Mouse (Mus musculus): ENCODE measurements at regions not wholly inside any gene's neighbourhood (a gene's known extent, or its start where the extent isn't known, plus 50 kb on each side); places are given as distances from the start of the nearest gene placed in this dataset.

DNA sequence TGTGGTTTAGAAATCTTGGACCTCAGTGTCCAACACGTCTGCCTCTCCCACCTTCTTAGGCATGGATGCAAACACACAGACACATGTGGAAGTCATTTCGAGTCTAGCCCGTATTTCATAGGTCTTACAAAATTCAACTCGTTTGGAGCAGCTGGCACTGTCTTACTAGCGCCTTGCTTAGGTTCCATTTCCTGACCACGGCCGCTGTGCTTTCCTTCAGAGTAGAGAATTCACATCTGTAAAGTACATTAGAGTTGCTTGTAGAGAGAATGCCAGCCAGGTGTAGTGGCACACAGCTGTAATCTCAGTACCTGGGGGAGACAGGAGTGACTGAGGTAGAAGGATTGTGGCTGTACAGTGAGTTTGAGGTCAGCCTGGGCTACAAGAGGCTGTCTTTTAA, 346.6 kb downstream of the Zfp706 start:
- no peak for DNase-seq
- Histone ChIP-seq H3K4me3 (no peak overlapping the region), H3K4me1 (ENCODE audit: control insufficient read depth, insufficient read depth, low read length) (no peaks in the 10 kb centered on the region), H3K27me3 (ENCODE audit: control insufficient read depth, insufficient read depth, low read length) (no peaks in the 10 kb centered on the region), H3K79me2 (replicated peaks; ENCODE audit: control insufficient read depth, insufficient read depth, low read length) (no peaks in the 10 kb centered on the region), H3K36me3 (ENCODE audit: control insufficient read depth, insufficient read depth, low read length) (no peaks in the 10 kb centered on the region), H3K27ac (no peak overlapping the region), H3K9ac (ENCODE audit: low read depth, low read length) (no peak overlapping the region)
- 62% methylated on average over 7 of the region's 7 CpGs for WGBS
- TF ChIP-seq CTCF (IDR thresholded peaks at IDR 0.05) (no peak), EP300 (IDR thresholded peaks at IDR 0.05; ENCODE audit: insufficient read depth, low read depth, low read length) (no peak), POLR2A (IDR thresholded peaks at IDR 0.05; ENCODE audit: insufficient read depth, low read depth, low read length) (no peak)
- intact Hi-C loops (cut with DNase I), result no loop called here

Measured in heart, adult 2 months (tissue).